Mouse (Mus musculus) hindbrain, postnatal 0 days (tissue): Measurements from ENCODE around the gene Gm20518. TPM values are rescaled to one million over a fixed set of nuclear protein-coding genes. Genes with fewer than 3 reads are reported as not detected.
A peak's percentile ranks its signal among the peaks of the same experiment; 100 is the strongest.

Source experiments
- ATAC-seq: fragments of 200-750 bp; cut with Nextera tagmentation; 2 replicates; pipeline ENCODE4 v1.8.0; 2017; ENCODE audit warnings: mild to moderate bottlenecking, moderate TSS enrichment, moderate library complexity
- DNase-seq: peaks from one replicate; pipeline ENCODE4 v3.0.0-alpha.2; 2015; ENCODE audit warnings: low spot score
- H3K27ac ChIP-seq: fragments of 300-500 bp; sonication (generic); 2 replicates; pipeline ENCODE4 v1.5.1; 2014; ENCODE audit warnings: mild to moderate bottlenecking
- H3K27me3 ChIP-seq: fragments of 300-500 bp; sonication (generic); 2 replicates; pipeline ENCODE4 v1.6.1; 2014; ENCODE audit warnings: low read length, mixed read lengths; ENCODE audit not compliant: insufficient read depth
- H3K36me3 ChIP-seq: fragments of 300-500 bp; sonication (generic); 2 replicates; pipeline ENCODE4 v1.6.1; 2014; ENCODE audit warnings: low read length, mixed read lengths; ENCODE audit not compliant: insufficient read depth
- H3K4me1 ChIP-seq: fragments of 300-500 bp; sonication (generic); 2 replicates; pipeline ENCODE4 v1.6.1; 2014; ENCODE audit warnings: antibody characterized with exemption, low read length, mixed read lengths; ENCODE audit not compliant: insufficient read depth
- H3K4me2 ChIP-seq: fragments of 300-500 bp; sonication (generic); 2 replicates; pipeline ENCODE4 v1.6.1; 2014; ENCODE audit warnings: low read depth, mild to moderate bottlenecking, low read length, moderate library complexity, mixed read lengths
- H3K4me3 ChIP-seq: fragments of 300-500 bp; sonication (generic); 2 replicates; pipeline ENCODE4 v1.5.1; 2014; ENCODE audit warnings: low read length
- H3K9ac ChIP-seq: fragments of 300-500 bp; sonication (generic); replicated peaks from 2 replicates; pipeline ENCODE4 v1.6.1; 2014; ENCODE audit warnings: mild to moderate bottlenecking, low read length, moderate library complexity, mixed read lengths
- H3K9me3 ChIP-seq: fragments of 300-500 bp; sonication (generic); 2 replicates; pipeline ENCODE4 v1.6.1; 2016; ENCODE audit warnings: low read length, mixed read lengths
- CTCF ChIP-seq: IDR thresholded peaks from 2 replicates; pipeline ENCODE4 v1.5.1; 2016; ENCODE audit warnings: antibody characterized with exemption, control low read depth, low read depth
- WGBS: fragments of 180-500 bp; shearing (Covaris S2); extraction: QIAGEN DNeasy Blood & Tissue Kit; methylation state at CpG from one replicate; pipeline ENCODE4 v1.1.7; 2014; 5-methylcytosine and 5-hydroxymethylcytosine counted together
- polyA plus RNA-seq: library from polyadenylated mRNA; unstranded; fragments of >200 nt; fragmentation: Nextera tagmentation; extraction: Ambion mirVana; gene quantifications from 2 replicates; pipeline ENCODE4 v1.2.1, GENCODE M21; 2015
- total RNA-seq: library from RNA; depleted of rRNA; stranded (reverse); fragments of >200 nt; gene quantifications from 2 replicates; pipeline ENCODE4 v1.2.3, GENCODE M21; 2014

Gene Gm20518
- total and polyA plus RNA-seq, 2 experiments from 2014 or later, result 0.20 to 0.42 TPM

DNA sequence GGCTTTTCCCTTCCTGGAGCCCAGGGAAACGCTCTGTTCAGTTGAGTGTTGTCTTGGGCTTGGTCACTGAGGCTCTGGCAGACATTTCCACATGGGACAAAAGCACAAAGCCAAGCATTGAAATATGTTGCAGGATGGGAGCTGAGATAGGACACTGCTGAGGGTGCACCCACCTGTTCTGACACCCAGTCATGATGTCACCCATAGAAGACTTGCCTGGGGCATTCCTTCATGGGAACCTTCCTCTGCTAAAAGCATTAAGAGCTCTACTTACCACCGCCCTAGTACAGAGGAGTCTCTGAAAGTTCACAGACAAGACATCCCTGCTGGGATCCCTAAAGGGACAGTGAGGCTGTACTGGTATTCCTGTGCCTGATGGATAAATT lies 1.1 kb downstream of the Gm20518 start:
- WGBS, result 35% methylated on average over 2 of the region's 2 CpGs
- H3K9me3 ChIP-seq, result no peaks in the 10 kb centered on the region
- H3K27me3 ChIP-seq, result no peaks in the 10 kb centered on the region
- H3K4me1 ChIP-seq, result peaks cover 19% of the 10 kb centered on the region
- DNase-seq, result peak; percentile 12
- H3K4me3 ChIP-seq, result peak overlapping the region; percentile 58
- H3K27ac ChIP-seq, result peak overlapping the region; percentile 36; the same call in 1 of the 2 replicates
- ATAC-seq, result no peak
- peak overlapping the region; percentile 96 for H3K9ac ChIP-seq
- TF ChIP-seq CTCF, result no peak
- H3K36me3 ChIP-seq, result no peaks in the 10 kb centered on the region
- peak overlapping the region; percentile 84 for H3K4me2 ChIP-seq

- no peaks in the 10 kb centered on the region for H3K27me3 ChIP-seq
- H3K4me2 ChIP-seq, result peak overlapping the region; percentile 84
- peak overlapping the region; percentile 96; the same call in 1 of the 2 replicates for H3K9ac ChIP-seq
- H3K4me1 ChIP-seq, result peaks cover 19% of the 10 kb centered on the region
- 77% methylated on average over 6 of the region's 6 CpGs for WGBS
- TF ChIP-seq CTCF, result no peak
- H3K4me3 ChIP-seq, result peak overlapping the region; percentile 58
- no peak for ATAC-seq
- no peak for DNase-seq
- H3K36me3 ChIP-seq, result no peaks in the 10 kb centered on the region
- no peaks in the 10 kb centered on the region for H3K9me3 ChIP-seq
- H3K27ac ChIP-seq, result peak overlapping the region; percentile 36; the same call in 1 of the 2 replicates
Measured at GRCm38 (mm10) chr16:17889689-17890341, 1.7 kb downstream of the Gm20518 start.

DNA sequence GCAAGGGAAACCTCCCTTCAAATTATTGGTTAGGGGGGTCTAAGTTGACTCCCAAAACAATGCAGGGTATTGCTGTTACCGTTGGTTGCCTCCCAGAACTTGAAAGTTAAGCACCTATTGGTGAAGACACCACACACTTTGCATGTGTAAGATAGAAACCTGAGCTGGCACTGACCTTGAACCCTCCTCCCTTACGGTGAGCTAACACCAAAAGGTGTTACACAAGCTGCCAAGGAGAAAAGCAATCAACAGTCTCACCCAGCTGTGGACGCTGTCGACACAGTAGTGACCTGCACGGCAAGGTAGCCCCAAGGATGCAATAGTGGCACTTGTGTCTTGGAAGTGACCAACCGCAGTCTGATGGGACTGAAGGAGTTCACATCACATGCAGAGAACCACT lies 7.4 kb downstream of the Gm20518 start:
- Histone ChIP-seq H3K27me3 (no peaks in the 10 kb centered on the region), H3K9me3 (no peaks in the 10 kb centered on the region), H3K4me3 (no peak overlapping the region), H3K9ac (no peak overlapping the region), H3K27ac (no peak overlapping the region), H3K4me1 (no peaks in the 10 kb centered on the region), H3K4me2 (no peak overlapping the region), H3K36me3 (no peaks in the 10 kb centered on the region)
- TF ChIP-seq CTCF, result no peak
- 87% methylated on average over 6 of the region's 6 CpGs for WGBS
- DNase-seq (no peak), ATAC-seq (no peak)

- no peak for TF ChIP-seq CTCF
- Histone ChIP-seq H3K9me3 (no peaks in the 10 kb centered on the region), H3K4me2 (no peak overlapping the region), H3K36me3 (no peaks in the 10 kb centered on the region), H3K4me1 (no peaks in the 10 kb centered on the region), H3K27ac (no peak overlapping the region), H3K9ac (no peak overlapping the region), H3K4me3 (no peak overlapping the region), H3K27me3 (no peaks in the 10 kb centered on the region)
- DNase-seq (no peak), ATAC-seq (no peak)
Measured at GRCm38 (mm10) chr16:17882196-17882595, 9.3 kb downstream of the Gm20518 start.

DNA sequence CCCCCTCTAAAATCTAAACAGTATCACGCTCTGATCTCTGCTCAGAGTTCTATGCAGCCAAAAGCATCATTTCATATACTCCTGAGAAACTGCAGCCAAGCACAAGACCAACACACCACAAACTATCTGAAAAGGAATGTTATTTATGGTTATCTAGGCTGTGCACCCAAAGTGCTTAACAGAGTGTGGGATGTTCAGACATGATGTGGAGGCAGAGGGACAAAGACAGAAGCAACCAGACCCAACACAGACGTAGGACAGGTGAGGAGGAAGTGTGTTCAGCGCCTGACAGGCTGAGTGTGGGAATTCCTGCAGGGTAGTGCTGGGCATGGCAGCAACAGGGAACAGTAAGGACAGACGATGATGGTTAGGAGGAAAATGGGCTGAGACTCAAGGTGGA lies 11.9 kb downstream of the Gm20518 start:
- 90% methylated on average over 4 of the region's 4 CpGs for WGBS
- ATAC-seq (no peak), DNase-seq (no peak)
- TF ChIP-seq CTCF, result no peak
- Histone ChIP-seq H3K4me3 (no peak overlapping the region), H3K9ac (no peak overlapping the region), H3K4me2 (no peak overlapping the region), H3K36me3 (no peaks in the 10 kb centered on the region), H3K4me1 (no peaks in the 10 kb centered on the region), H3K9me3 (no peaks in the 10 kb centered on the region), H3K27ac (no peak overlapping the region), H3K27me3 (no peaks in the 10 kb centered on the region)

GRCm38 (mm10) chr16:17876096-17876495 lies 15.4 kb downstream of the Gm20518 start:
- no peak overlapping the region for H3K9ac ChIP-seq
- no peaks in the 10 kb centered on the region for H3K4me1 ChIP-seq
- DNase-seq (no peak), ATAC-seq (no peak)
- no peaks in the 10 kb centered on the region for H3K27me3 ChIP-seq
- no peak overlapping the region for H3K27ac ChIP-seq
- 94% methylated on average over 1 of the region's 1 CpGs for WGBS
- peaks cover 10% of the 10 kb centered on the region; the same call in 1 of the 2 replicates for H3K36me3 ChIP-seq
- no peak for TF ChIP-seq CTCF
- H3K9me3 ChIP-seq, result no peaks in the 10 kb centered on the region
- H3K4me3 ChIP-seq, result no peak overlapping the region
- no peak overlapping the region for H3K4me2 ChIP-seq

GRCm38 (mm10) chr16:17875174-17875573 lies 16.3 kb downstream of the Gm20518 start:
- DNase-seq, result no peak
- Histone ChIP-seq H3K36me3 (peaks cover 14% of the 10 kb centered on the region; the same call in 1 of the 2 replicates), H3K27me3 (no peaks in the 10 kb centered on the region), H3K4me2 (no peak overlapping the region), H3K9me3 (no peaks in the 10 kb centered on the region), H3K27ac (no peak overlapping the region), H3K4me3 (no peak overlapping the region), H3K9ac (no peak overlapping the region), H3K4me1 (no peaks in the 10 kb centered on the region)
- ATAC-seq, result no peak
- WGBS, result 84% methylated on average over 4 of the region's 4 CpGs
- TF ChIP-seq CTCF, result no peak
